Mouse (Mus musculus) limb, embryonic 14.5 days (tissue): ENCODE measurements at regions not wholly inside any gene's neighbourhood (a gene's known extent, or its start where the extent isn't known, plus 50 kb on each side); places are given as distances from the start of the nearest gene placed in this dataset.
A peak's percentile ranks its signal among the peaks of the same experiment; 100 is the strongest.

Source experiments
- ATAC-seq: fragments of 200-750 bp; cut with Nextera tagmentation; 2 replicates; pipeline ENCODE4 v1.8.0; 2017; ENCODE audit warnings: low read depth, moderate number of reproducible peaks, moderate TSS enrichment; ENCODE audit not compliant: low FRiP score
- DNase-seq: peaks from one replicate; pipeline ENCODE4 v3.0.0-alpha.2; 2015; ENCODE audit warnings: low spot score
- H3K27ac ChIP-seq: fragments of 300-500 bp; sonication (generic); replicated peaks from 2 replicates; pipeline ENCODE4 v1.5.1; 2014; ENCODE audit warnings: low read depth, mild to moderate bottlenecking, low read length, moderate library complexity, mixed read lengths
- H3K27me3 ChIP-seq: fragments of 300-500 bp; sonication (generic); 2 replicates; pipeline ENCODE4 v1.6.1; 2014; ENCODE audit warnings: low read length, mixed read lengths; ENCODE audit not compliant: control insufficient read depth, insufficient read depth
- H3K36me3 ChIP-seq: fragments of 300-500 bp; sonication (generic); 2 replicates; pipeline ENCODE4 v1.6.1; 2014; ENCODE audit warnings: mild to moderate bottlenecking, low read length, moderate library complexity, mixed read lengths; ENCODE audit not compliant: control insufficient read depth, insufficient read depth
- H3K4me1 ChIP-seq: fragments of 300-500 bp; sonication (generic); 2 replicates; pipeline ENCODE4 v1.6.1; 2014; ENCODE audit warnings: antibody characterized with exemption, low read length, mixed read lengths; ENCODE audit not compliant: control insufficient read depth, insufficient read depth
- H3K4me2 ChIP-seq: fragments of 300-500 bp; sonication (generic); replicated peaks from 2 replicates; pipeline ENCODE4 v1.6.1; 2014; ENCODE audit warnings: low read depth, mild to moderate bottlenecking, low read length, moderate library complexity; ENCODE audit not compliant: severe bottlenecking
- H3K4me3 ChIP-seq: fragments of 300-500 bp; sonication (generic); replicated peaks from 2 replicates; pipeline ENCODE4 v1.5.1; 2014; ENCODE audit warnings: low read length
- H3K9ac ChIP-seq: fragments of 300-500 bp; sonication (generic); 2 replicates; pipeline ENCODE4 v1.6.1; 2014; ENCODE audit warnings: mild to moderate bottlenecking, low read depth, low read length, moderate library complexity; ENCODE audit not compliant: severe bottlenecking
- H3K9me3 ChIP-seq: fragments of 300-500 bp; sonication (generic); 2 replicates; pipeline ENCODE4 v1.6.1; 2016; ENCODE audit warnings: low read length; ENCODE audit not compliant: control insufficient read depth
- POLR2A ChIP-seq: fragments of 200-500 bp; IDR thresholded peaks from 2 replicates; pipeline ENCODE4 v1.8.0; 2012; ENCODE audit warnings: inconsistent platforms, mild to moderate bottlenecking, moderate library complexity, borderline replicate concordance; ENCODE audit not compliant: insufficient read depth, insufficient read length; ENCODE audit errors: extremely low read depth
- WGBS: fragments of 180-500 bp; shearing (Covaris S2); extraction: QIAGEN DNeasy Blood & Tissue Kit; methylation state at CpG from one replicate; pipeline ENCODE4 v1.1.7; 2014; 5-methylcytosine and 5-hydroxymethylcytosine counted together

GRCm38 (mm10) chr10:43689161-43689913 lies 111.3 kb downstream of the Cd24a start:
- Histone ChIP-seq H3K4me1 (peaks cover 15% of the 10 kb centered on the region), H3K36me3 (no peaks in the 10 kb centered on the region), H3K27me3 (no peaks in the 10 kb centered on the region), H3K4me2 (peak overlapping the region; percentile 17; the same call in 1 of the 2 replicates), H3K4me3 (no peak overlapping the region), H3K9ac (no peak overlapping the region), H3K27ac (no peak overlapping the region), H3K9me3 (no peaks in the 10 kb centered on the region)
- ATAC-seq (no peak), DNase-seq (no peak)
- WGBS = 19% methylated on average over 10 of the region's 10 CpGs
- no peak for TF ChIP-seq POLR2A

- Histone ChIP-seq H3K9me3 (no peaks in the 10 kb centered on the region), H3K4me1 (peaks cover 18% of the 10 kb centered on the region), H3K9ac (no peak overlapping the region), H3K36me3 (no peaks in the 10 kb centered on the region), H3K27me3 (no peaks in the 10 kb centered on the region), H3K4me2 (peak overlapping the region; percentile 17; the same call in 1 of the 2 replicates), H3K27ac (no peak overlapping the region), H3K4me3 (no peak overlapping the region)
- no peak for TF ChIP-seq POLR2A
- no peak for ATAC-seq
- WGBS = 40% methylated on average over 8 of the region's 8 CpGs
- no peak for DNase-seq
Measured at GRCm38 (mm10) chr10:43689914-43690316, 111.8 kb downstream of the Cd24a start.

GRCm38 (mm10) chr10:43693974-43694373 lies 115.9 kb downstream of the Cd24a start:
- Histone ChIP-seq H3K9ac (no peak overlapping the region), H3K4me3 (no peak overlapping the region), H3K9me3 (no peaks in the 10 kb centered on the region), H3K27me3 (no peaks in the 10 kb centered on the region), H3K4me1 (peaks cover 18% of the 10 kb centered on the region), H3K27ac (no peak overlapping the region), H3K36me3 (no peaks in the 10 kb centered on the region), H3K4me2 (no peak overlapping the region)
- WGBS = 52% methylated on average over 5 of the region's 5 CpGs
- ATAC-seq = no peak
- DNase-seq = no peak
- TF ChIP-seq POLR2A = no peak

DNA sequence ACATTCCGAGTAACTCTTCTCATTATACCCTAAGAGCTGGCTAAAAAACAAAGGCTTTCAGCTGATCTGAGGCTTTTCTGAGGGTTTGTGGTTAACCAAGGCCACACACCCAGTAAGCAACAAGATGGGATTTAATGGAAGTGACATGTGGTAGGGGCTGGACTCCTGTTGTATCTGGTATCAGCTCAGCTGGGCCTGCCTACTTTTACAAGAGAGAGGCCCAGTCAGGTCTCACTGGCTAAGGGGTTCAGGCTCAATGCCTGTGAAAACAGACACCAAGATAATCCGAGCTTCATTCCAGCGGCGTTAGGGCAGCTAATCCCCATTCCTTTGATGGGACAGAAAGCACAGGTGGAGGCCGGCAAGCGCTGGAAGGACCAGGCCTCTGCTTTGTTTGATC lies 116.4 kb downstream of the Cd24a start:
- ATAC-seq = peak; percentile 81; the same call in 1 of the 2 replicates

GRCm38 (mm10) chr10:43695470-43695869 lies 117.4 kb downstream of the Cd24a start:
- DNase-seq (no peak), ATAC-seq (no peak)
- H3K4me2 ChIP-seq = no peak overlapping the region
- WGBS = 67% methylated on average over 10 of the region's 10 CpGs
- no peak overlapping the region for H3K27ac ChIP-seq
- no peaks in the 10 kb centered on the region for H3K9me3 ChIP-seq
- no peaks in the 10 kb centered on the region for H3K36me3 ChIP-seq
- H3K4me3 ChIP-seq = no peak overlapping the region
- H3K4me1 ChIP-seq = peaks cover 10% of the 10 kb centered on the region
- no peak overlapping the region for H3K9ac ChIP-seq
- TF ChIP-seq POLR2A = no peak
- no peaks in the 10 kb centered on the region for H3K27me3 ChIP-seq

More for the DNA sequence above, 116.4 kb downstream of the Cd24a start:
- no peaks in the 10 kb centered on the region for H3K36me3 ChIP-seq
- TF ChIP-seq POLR2A = no peak
- no peak overlapping the region for H3K27ac ChIP-seq
- no peak overlapping the region for H3K4me2 ChIP-seq
- no peak overlapping the region for H3K9ac ChIP-seq
- no peak overlapping the region for H3K4me3 ChIP-seq
- H3K27me3 ChIP-seq = no peaks in the 10 kb centered on the region
- DNase-seq = peak; percentile 40
- 16% methylated on average over 6 of the region's 6 CpGs for WGBS
- H3K9me3 ChIP-seq = no peaks in the 10 kb centered on the region
- peaks cover 14% of the 10 kb centered on the region for H3K4me1 ChIP-seq
